Mouse (Mus musculus): ENCODE results near the gene Tpst1. TPM values are rescaled to one million over a fixed set of nuclear protein-coding genes. Genes with fewer than 3 reads are reported as not detected.

Tpst1 gene
- polyA plus RNA-seq, 1 experiment from 2014 or later = 25.8 TPM

Other genes with a start within 250 kb of the Tpst1 start
- gene Sumf2, start 226.3 kb upstream of the Tpst1 start, polyA plus RNA-seq (2016; fragmentation: Nextera tagmentation; extraction: Ambion mirVana) = 40.7 and 42.4 TPM in 2 replicates
- 738 and 776 TPM in 2 replicates for gene Chchd2, start 185.9 kb upstream of the Tpst1 start, polyA plus RNA-seq (2016; fragmentation: Nextera tagmentation; extraction: Ambion mirVana)
- 3.5 and 4.5 TPM in 2 replicates for gene Zbed5, start 177.6 kb upstream of the Tpst1 start, polyA plus RNA-seq (2016; fragmentation: Nextera tagmentation; extraction: Ambion mirVana)
- 0.77 and 1.1 TPM in 2 replicates for gene Phkg1, start 174.8 kb upstream of the Tpst1 start, polyA plus RNA-seq (2016; fragmentation: Nextera tagmentation; extraction: Ambion mirVana)
- 2.0 and 2.3 TPM in 2 replicates for gene Nupr1l, start 164.8 kb upstream of the Tpst1 start, polyA plus RNA-seq (2016; fragmentation: Nextera tagmentation; extraction: Ambion mirVana)
- gene Vkorc1l1, start 131.4 kb upstream of the Tpst1 start, polyA plus RNA-seq (2016; fragmentation: Nextera tagmentation; extraction: Ambion mirVana) = 23.2 and 24.2 TPM in 2 replicates
- 46.8 and 48.1 TPM in 2 replicates for gene Gusb, start 70.3 kb upstream of the Tpst1 start, polyA plus RNA-seq (2016; fragmentation: Nextera tagmentation; extraction: Ambion mirVana)
- gene Asl, start 44.1 kb upstream of the Tpst1 start, polyA plus RNA-seq (2016; fragmentation: Nextera tagmentation; extraction: Ambion mirVana) = 15.7 and 19.1 TPM in 2 replicates
- gene Crcp, start 44.0 kb upstream of the Tpst1 start, polyA plus RNA-seq (2016; fragmentation: Nextera tagmentation; extraction: Ambion mirVana) = 21.2 and 22.5 TPM in 2 replicates
- gene Kctd7, start 71.5 kb downstream of the Tpst1 start, polyA plus RNA-seq (2016; fragmentation: Nextera tagmentation; extraction: Ambion mirVana) = 4.8 and 5.1 TPM in 2 replicates
- gene Rabgef1, start 98.5 kb downstream of the Tpst1 start, polyA plus RNA-seq (2016; fragmentation: Nextera tagmentation; extraction: Ambion mirVana) = 25.0 and 27.7 TPM in 2 replicates
- 41.5 and 43.6 TPM in 2 replicates for gene Tmem248, start 143.8 kb downstream of the Tpst1 start, polyA plus RNA-seq (2016; fragmentation: Nextera tagmentation; extraction: Ambion mirVana)
- 62.8 and 65.3 TPM in 2 replicates for gene Sbds, start 182.2 kb downstream of the Tpst1 start, polyA plus RNA-seq (2016; fragmentation: Nextera tagmentation; extraction: Ambion mirVana)
- 17.7 and 18.9 TPM in 2 replicates for gene Tyw1, start 182.3 kb downstream of the Tpst1 start, polyA plus RNA-seq (2016; fragmentation: Nextera tagmentation; extraction: Ambion mirVana)

Data from heart, embryonic 12.5 days (tissue).